Mouse (Mus musculus): ENCODE results near the gene Cyb5b. TPM values are rescaled to one million over a fixed set of nuclear protein-coding genes. Genes with fewer than 3 reads are reported as not detected.
A peak's percentile ranks its signal among the peaks of the same experiment; 100 is the strongest.
"Not testable (repeated sequence)": the region's sequence is repeated elsewhere in the genome, so short reads cannot be mapped to it uniquely, and the experiment has no call there.

Gene Cyb5b
- total RNA-seq, 2 experiments from 2014 or later, result 93.9 to 105 TPM

GRCm38 (mm10) chr8:107164251-107164773, 13.9 kb downstream of the Cyb5b start:
- DNase-seq (ENCODE audit: extremely low spot score in 1 of 2, low spot score in 1 of 2), result no peak

GRCm38 (mm10) chr8:107165745-107166144, 15.3 kb downstream of the Cyb5b start:
- DNase-seq (ENCODE audit: extremely low spot score in 1 of 2, low spot score in 1 of 2), result no peak

DNA sequence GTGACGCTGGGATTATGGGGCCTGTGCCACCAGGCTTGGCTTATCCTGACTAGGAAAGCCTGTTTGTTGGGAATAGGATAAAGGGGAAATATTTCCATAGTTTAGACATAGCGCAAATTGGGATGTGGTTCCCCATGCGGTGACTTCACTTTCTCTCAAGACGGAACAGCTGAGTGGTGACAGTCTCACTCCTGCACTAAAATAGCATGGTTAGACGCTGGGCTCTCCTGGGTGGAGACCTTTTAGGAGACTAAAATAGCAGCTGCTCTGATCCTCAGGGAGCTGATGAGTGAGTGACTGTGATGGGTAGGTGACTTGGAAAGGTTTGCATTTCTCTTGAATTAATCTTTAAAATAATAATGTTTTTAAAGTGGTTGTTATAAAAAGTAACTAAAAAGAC, 17.4 kb downstream of the Cyb5b start:
- no peak for DNase-seq (ENCODE audit: extremely low spot score in 1 of 2, low spot score in 1 of 2)

DNA sequence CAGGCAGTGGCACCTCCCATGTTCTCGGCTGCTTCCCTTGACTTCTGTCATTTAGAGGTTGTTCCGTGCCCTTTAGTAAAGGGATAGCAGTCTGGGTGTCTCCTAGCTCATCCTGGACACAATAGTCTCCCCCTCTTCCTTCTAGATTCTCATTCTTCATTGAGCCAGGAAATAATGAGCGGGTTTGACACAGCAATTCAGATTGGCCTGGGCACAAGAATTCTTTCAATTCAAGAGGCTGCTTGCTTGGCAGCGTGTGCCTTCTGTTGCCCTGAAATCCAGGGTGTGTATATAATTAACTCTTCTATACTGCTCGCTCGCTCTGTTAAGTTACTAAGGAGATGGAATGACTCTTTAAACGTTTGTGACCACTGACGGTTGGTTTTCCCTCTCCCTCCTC, 21.7 kb downstream of the Cyb5b start:
- DNase-seq (ENCODE audit: extremely low spot score in 1 of 2, low spot score in 1 of 2), result no peak

DNA sequence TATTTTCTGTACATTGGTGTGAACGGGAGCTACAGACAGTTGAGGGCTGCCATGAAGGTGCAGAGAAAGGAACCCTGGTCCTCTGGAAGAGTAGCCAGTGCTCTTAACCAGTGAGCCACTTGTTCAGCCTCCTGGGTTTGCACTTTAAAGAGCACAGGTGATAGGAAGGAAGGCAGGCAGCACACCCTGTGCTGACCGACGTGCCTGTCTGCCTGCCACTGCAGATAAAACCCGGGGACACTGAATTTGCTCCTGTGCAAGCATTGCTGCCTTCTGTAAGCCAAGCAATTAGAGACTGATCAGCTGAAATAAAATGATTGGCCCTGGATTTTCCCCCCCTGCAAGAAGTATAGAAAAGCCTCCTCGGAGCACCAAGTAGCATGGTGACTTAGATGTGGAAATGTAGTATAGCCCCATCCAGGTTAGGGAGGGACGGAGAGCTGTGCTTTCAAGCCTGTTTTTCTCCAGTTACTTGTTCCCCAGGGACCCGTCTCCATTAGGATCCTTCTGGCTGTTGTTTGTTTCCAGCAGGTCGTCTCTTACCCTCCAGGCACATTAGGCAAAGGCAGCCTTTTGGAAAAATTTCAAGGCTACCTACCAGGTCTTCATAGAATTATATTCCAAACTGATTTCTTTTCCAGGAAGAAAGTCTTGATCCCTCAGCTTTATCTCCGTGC, 22.7 kb downstream of the Cyb5b start:
- no peak for DNase-seq (ENCODE audit: extremely low spot score in 1 of 2, low spot score in 1 of 2)

DNA sequence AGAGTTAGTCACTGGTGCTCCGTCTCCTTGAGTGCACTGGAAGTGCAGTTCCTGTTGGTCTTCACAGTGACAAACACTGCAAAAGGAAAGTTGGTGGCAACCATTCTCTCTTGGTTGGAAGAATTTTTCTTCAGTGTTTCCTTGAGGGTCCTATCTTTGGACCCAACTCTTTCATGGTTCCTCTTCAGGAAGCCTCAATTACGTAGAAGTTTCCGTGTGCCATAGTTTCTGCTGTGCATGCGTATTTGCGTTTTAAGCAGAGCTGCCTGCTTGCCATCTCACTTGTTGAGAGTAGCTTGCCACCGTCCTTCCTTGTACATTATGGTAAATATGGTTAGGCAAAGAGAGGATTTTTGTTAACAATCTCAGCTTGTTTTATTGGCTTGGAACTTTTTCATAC, 30.7 kb downstream of the Cyb5b start:
- no peak for DNase-seq (ENCODE audit: extremely low spot score in 1 of 2, low spot score in 1 of 2)

DNA sequence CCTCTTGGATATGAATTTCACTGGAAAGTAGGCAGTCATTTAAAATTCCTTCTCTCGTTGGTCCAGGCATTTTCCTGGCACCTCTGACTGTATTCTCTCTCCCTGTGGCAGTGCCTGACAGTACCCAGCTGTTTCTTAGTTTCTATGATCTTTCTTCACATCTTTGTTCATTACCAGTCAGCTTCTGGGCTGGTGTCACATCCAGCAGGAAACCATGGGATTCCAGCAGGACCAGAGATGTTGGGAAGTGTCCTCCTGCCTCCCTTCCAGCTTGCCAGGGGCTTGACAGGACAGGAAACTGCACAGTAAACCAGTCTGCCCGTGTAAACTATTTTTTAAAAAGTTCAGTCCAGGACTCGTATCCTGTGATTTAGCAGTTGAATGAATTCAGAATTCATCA, 34.6 kb downstream of the Cyb5b start:
- no peak for DNase-seq (ENCODE audit: extremely low spot score in 1 of 2, low spot score in 1 of 2)

GRCm38 (mm10) chr8:107186659-107187390, 36.4 kb downstream of the Cyb5b start:
- DNase-seq (ENCODE audit: extremely low spot score in 1 of 2, low spot score in 1 of 2), result no peak

- DNase-seq (ENCODE audit: extremely low spot score in 1 of 2, low spot score in 1 of 2), result no peak
Measured at GRCm38 (mm10) chr8:107187631-107188030, 37.2 kb downstream of the Cyb5b start.

DNA sequence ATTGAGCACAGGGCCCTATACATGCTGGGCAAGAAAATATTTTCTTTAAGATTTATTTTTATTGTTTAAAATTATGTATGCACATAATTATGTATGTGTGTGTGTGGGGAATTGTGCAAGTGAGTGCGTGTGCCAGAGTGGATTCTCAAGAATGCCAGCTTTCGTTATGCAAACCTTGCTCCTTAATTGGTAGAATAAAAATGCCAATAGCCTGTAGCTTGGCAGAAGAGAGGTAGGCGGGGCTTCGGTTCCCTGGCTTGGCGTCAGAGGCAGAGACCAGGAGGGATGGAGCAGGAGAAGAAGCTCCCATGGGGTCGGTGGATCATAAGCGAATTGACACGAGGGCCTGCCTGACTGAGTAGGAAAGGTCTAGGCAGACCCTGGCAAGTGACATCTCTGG, 42.2 kb downstream of the Cyb5b start:
- DNase-seq (ENCODE audit: extremely low spot score in 1 of 2, low spot score in 1 of 2), result no peak

DNA sequence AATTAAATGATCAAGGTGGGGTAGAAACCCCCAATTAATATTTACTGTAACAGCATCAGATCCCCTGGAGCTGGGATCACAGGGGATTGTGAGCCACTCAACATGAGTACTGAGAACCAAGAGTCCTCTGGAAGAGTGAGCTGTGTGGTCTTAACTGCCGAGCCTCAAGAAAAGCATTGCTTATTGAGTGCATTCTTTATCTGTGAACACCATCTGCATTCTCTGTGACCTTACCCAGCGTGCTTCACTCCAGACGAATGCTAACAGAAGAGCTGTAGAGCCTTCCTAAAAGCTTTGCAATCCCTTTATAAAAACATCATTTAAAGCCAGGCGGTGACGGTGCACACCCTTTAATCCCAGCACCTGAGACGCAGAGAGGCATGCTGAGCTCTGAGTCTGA, 42.9 kb downstream of the Cyb5b start:
- DNase-seq (ENCODE audit: extremely low spot score in 1 of 2, low spot score in 1 of 2), result no peak

- no peak for DNase-seq (ENCODE audit: extremely low spot score in 1 of 2, low spot score in 1 of 2)
Measured at GRCm38 (mm10) chr8:107194786-107195451, 44.5 kb downstream of the Cyb5b start.

DNA sequence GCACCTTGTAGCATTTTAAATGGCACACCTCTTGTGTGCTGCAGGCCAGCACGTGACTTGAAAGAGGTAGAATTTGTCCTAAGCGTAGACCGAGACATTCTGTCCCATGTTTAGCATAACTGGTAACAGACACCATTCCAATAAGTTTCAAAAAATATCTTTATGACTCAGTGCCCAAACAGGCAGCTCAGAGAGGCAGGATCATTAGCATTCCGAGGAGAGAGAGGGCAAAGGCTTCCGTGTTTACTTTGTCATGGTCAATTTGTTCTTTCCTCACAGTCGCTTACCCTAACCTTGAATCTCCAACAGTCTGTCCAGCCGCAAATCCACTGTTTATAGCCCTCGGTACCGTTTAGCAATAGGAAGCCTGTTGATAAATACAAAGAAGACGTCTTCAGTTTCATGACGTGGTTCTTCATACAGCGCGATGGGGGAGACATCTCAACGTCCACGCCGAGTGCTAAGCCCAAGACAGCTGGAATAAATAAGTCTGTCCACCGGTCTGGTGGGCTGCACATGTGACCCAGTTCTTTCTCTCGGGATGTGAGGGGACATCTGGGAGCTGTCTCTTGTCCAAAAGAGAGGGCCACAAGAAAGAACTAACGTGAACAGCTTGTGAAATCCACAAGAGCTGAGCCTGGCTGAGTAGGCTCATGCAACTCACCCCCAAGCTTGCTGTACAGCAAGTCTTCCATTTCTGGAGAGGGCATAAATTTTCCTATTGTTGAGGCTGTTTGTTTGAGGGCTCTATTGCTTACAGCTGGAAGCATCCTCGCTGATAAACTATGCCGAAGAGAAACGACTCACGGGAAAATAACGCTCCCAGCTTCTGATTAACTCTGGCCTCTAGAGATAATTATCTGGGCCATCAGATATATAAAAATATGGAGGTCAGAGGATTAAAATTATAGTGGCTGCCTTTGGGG, 47.7 kb downstream of the Cyb5b start:
- DNase-seq (ENCODE audit: extremely low spot score in 1 of 2, low spot score in 1 of 2), result no peak

DNA sequence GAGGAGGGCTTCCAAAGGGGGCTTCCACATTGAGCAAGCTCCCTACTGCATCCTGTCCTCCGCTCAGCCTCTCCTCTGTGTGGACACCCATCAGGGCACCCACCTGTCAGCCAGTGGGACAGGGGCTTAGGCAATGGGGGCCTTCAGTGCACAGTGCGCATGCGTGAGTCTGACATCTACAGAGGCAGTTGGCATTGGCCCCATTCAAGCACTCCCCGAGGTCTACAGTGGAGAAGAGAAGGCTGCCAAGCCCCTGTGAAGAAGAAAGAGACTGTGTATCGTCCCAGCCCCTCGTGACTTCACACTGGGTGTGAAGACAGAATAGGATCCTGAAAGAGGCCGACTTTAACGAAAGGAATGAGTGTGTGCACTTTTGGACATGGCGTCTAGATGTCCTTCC, 54.7 kb downstream of the Cyb5b start:
- no peak for DNase-seq (ENCODE audit: extremely low spot score in 1 of 2, low spot score in 1 of 2)

DNA sequence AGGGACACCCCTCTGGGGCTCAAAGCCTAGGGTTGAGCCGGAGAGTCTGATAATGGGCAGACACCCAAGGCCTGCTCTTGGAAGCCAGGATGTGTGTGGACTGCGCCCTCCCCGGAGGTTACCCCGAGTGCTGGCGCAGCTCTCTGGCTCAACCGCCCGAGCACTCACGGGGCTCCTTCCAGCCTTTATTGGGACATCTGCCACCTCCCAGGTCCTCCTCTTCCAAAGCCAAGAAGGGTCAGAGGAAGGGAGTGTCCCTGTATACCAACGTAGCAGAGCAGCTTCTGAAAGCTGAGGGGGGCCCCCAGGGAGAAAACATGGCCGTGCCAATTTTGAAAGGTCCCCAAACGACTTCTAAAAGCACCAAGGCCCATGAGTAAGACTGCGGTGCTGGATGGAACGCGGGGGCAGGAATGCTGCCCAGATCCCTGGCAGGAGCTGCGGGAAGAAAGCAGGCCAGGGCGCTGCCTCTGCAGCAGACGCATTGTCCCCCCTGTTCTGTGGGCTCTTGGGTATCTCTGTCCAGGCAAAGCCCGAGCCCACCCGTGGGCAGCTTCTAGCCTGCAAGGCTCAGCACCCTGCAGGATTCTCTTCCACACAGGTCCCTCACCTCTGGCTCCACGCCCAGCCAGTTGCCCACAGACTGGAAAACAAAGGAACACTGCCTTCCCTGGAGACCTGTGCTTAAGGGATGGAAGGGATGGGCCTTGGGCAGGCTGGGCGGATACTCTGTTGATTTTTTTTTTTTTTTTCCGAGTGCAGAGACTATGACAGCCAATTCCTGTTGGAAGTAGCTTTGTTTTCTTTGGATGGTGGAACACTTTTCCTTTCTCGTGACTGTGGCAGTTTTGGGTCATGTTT, 55.5 kb downstream of the Cyb5b start:
- peak; percentile 20 to 34 for DNase-seq (ENCODE audit: extremely low spot score in 1 of 2, low spot score in 1 of 2)

DNA sequence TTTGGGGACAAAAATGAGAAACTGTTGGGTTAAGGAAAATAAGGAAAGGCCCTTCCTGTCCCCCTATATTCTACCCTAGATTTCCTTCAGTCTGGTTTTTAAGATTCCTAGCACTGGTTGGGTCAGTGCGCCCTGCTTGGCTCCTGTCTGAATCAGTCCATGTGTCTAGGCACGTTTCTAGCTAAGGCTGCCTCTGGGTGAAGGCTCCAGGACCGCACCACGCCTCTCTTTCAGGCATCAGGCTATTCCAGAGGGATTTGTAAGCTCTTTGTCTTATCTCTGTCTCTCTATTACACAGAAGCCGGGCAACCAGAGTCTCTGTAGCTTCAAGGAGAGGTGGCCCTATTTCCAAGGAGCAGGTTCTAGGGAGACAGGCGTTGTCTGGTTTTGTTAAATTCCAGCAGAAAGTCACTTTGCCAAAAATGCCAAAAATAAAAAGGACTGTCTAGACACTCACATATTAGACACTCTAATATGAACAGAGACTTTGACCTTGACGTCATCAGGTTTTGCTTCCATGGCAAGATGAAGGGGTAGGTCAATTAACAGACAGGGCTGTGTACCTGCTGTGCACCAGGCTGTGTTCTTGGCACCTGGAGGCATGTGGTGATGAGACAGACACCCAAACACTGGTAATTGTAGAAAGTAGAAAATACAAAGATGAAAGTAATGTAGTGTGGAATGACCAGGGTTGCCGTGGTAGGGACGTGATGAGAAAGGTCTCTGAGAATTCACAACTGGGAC, 56.5 kb downstream of the Cyb5b start:
- DNase-seq (ENCODE audit: extremely low spot score in 1 of 2, low spot score in 1 of 2), result no peak

DNA sequence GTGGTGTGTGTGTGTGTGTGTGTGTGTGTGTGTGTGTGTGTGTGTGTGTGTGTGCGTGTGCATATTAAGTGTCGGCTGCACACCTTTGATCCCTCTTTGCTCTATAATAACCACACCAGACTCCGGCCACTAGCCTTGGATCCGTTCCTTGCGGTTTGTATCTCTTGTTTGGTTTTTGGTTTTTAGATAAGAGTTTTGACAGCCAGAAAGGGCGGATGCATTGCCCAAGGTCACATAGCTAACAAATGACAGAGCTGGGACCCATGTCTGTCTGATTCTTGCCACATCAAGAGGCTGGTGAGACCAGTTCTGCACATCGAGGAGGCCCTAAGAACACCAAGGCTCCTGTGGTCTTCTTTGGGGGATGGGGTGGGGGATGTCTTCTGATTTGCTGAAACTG, 58.7 kb downstream of the Cyb5b start:
- no peak for DNase-seq (ENCODE audit: extremely low spot score in 1 of 2, low spot score in 1 of 2)

- DNase-seq (ENCODE audit: extremely low spot score in 1 of 2, low spot score in 1 of 2), result no peak
Measured at GRCm38 (mm10) chr8:107212006-107212405, 61.6 kb downstream of the Cyb5b start.

DNA sequence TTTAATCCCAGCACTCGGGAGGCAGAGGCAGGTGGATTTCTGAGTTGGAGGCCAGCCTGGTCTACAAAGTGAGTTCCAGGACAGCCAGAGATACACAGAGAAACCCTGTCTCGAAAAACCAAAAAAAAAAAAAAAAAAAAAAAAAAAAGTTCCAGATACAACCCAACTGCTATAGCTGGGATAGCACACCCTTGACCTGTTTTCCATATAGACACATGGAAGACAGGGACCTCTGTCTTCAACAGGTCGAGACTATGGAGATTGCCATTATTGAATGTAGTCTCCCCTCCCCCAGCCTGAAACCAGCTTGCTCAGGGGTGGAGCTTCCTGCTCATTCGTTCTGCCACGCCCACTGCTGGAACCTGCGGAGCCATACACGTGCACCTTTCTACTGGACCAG, 66.8 kb downstream of the Cyb5b start:
- not testable (repeated sequence) for DNase-seq (ENCODE audit: extremely low spot score in 1 of 2, low spot score in 1 of 2)

All from layer of hippocampus, postnatal 25 days (tissue).